Mouse (Mus musculus): ENCODE measurements around the gene Gm20696. TPM values are rescaled to one million over a fixed set of nuclear protein-coding genes. Genes with fewer than 3 reads are reported as not detected.

The Gm20696 gene
- polyA plus RNA-seq, 1 experiment from 2014 or later: 2.5 TPM

DNA sequence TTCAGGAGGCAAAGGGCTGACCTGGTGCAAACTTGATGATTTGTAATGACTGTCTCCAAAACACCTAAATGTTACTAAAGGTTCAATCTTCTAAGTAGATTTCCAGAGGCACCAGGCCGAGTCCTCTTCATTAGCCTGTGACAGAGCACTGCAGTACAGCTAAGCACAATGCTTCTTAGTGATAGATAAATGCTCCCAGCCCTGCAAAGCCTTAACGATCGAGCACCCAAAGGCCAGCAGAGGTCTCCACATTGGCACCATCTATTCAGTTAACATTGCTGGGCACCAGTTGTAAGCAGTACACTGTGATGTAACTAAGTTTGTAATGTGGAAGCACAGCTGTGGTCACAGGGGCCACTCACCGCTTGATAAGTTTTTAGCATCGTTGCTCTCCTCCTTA lies 22.2 kb downstream of the Gm20696 start:
- no peak overlapping the region for H3K4me3 ChIP-seq (ENCODE audit: low read depth, low read length)
- no peaks in the 10 kb centered on the region for H3K4me1 ChIP-seq (ENCODE audit: control insufficient read depth, insufficient read depth, low read length)
- H3K9me3 ChIP-seq (replicated peaks; ENCODE audit: control insufficient read depth, low read length): no peaks in the 10 kb centered on the region
- no peaks in the 10 kb centered on the region for H3K27me3 ChIP-seq (ENCODE audit: control insufficient read depth, insufficient read depth, low read length)
- no peaks in the 10 kb centered on the region for H3K36me3 ChIP-seq (replicated peaks; ENCODE audit: control insufficient read depth, insufficient read depth, low read depth, low read length)
- WGBS: 87% methylated on average over 5 of the region's 5 CpGs
- ATAC-seq (replicated peaks; ENCODE audit: insufficient number of reproducible peaks, low FRiP score, low TSS enrichment, low read depth) (no peak), DNase-seq (ENCODE audit: low spot score) (no peak)
- no peak overlapping the region for H3K27ac ChIP-seq (replicated peaks; ENCODE audit: low read depth, low read length)
- no peak overlapping the region for H3K9ac ChIP-seq (replicated peaks; ENCODE audit: low read length)
- H3K4me2 ChIP-seq (ENCODE audit: low read depth, low read length): no peak overlapping the region

GRCm38 (mm10) chr6:99643439-99644199 lies 23.0 kb downstream of the Gm20696 start:
- DNase-seq (ENCODE audit: low spot score) (no peak), ATAC-seq (replicated peaks; ENCODE audit: insufficient number of reproducible peaks, low FRiP score, low TSS enrichment, low read depth) (no peak)
- no peak overlapping the region for H3K4me2 ChIP-seq (ENCODE audit: low read depth, low read length)
- H3K36me3 ChIP-seq (replicated peaks; ENCODE audit: control insufficient read depth, insufficient read depth, low read depth, low read length): no peaks in the 10 kb centered on the region
- H3K9me3 ChIP-seq (replicated peaks; ENCODE audit: control insufficient read depth, low read length): no peaks in the 10 kb centered on the region
- H3K27me3 ChIP-seq (ENCODE audit: control insufficient read depth, insufficient read depth, low read length): no peaks in the 10 kb centered on the region
- H3K4me3 ChIP-seq (ENCODE audit: low read depth, low read length): no peak overlapping the region
- 70% methylated on average over 10 of the region's 10 CpGs for WGBS
- no peak overlapping the region for H3K9ac ChIP-seq (replicated peaks; ENCODE audit: low read length)
- no peak overlapping the region for H3K27ac ChIP-seq (replicated peaks; ENCODE audit: low read depth, low read length)
- H3K4me1 ChIP-seq (ENCODE audit: control insufficient read depth, insufficient read depth, low read length): no peaks in the 10 kb centered on the region

- no peaks in the 10 kb centered on the region for H3K9me3 ChIP-seq (replicated peaks; ENCODE audit: control insufficient read depth, low read length)
- no peak for DNase-seq (ENCODE audit: low spot score)
- 73% methylated on average over 4 of the region's 4 CpGs for WGBS
Measured at GRCm38 (mm10) chr6:99637456-99637855, 29.1 kb downstream of the Gm20696 start.

DNA sequence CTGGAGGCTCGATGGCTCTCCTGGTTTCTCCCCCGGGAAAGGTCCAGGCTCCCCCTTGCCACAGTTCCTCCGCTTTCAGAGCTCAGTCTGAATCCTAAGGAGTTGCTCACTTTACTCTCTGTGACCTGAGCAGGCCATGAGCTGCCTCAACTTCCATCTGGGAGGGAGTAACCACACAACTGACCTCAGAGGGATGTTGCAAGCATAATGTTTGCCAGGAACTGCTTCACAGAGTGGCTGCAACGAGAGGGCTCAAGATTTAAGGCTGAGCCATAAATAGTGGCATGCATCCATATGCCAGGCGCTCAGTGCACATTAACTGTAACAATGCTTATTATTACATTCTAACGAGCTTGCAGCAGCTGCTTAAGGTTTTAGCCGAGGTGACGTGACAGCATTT lies 29.8 kb downstream of the Gm20696 start:
- no peak for DNase-seq (ENCODE audit: low spot score)
- Histone ChIP-seq H3K9me3 (replicated peaks; ENCODE audit: control insufficient read depth, low read length) (no peaks in the 10 kb centered on the region), H3K27ac (replicated peaks; ENCODE audit: low read depth, low read length) (no peak overlapping the region), H3K9ac (replicated peaks; ENCODE audit: low read length) (no peak overlapping the region), H3K4me3 (ENCODE audit: low read depth, low read length) (no peak overlapping the region), H3K36me3 (replicated peaks; ENCODE audit: control insufficient read depth, insufficient read depth, low read depth, low read length) (no peaks in the 10 kb centered on the region; the same call in 1 of the 2 replicates), H3K27me3 (ENCODE audit: control insufficient read depth, insufficient read depth, low read length) (no peaks in the 10 kb centered on the region), H3K4me2 (ENCODE audit: low read depth, low read length) (no peak overlapping the region), H3K4me1 (ENCODE audit: control insufficient read depth, insufficient read depth, low read length) (no peaks in the 10 kb centered on the region)
- ATAC-seq (replicated peaks; ENCODE audit: insufficient number of reproducible peaks, low FRiP score, low TSS enrichment, low read depth): no peak
- 74% methylated on average over 8 of the region's 8 CpGs for whole genome bisulfite sequencing

More at GRCm38 (mm10) chr6:99637456-99637855, 29.1 kb downstream of the Gm20696 start:
- ATAC-seq (replicated peaks; ENCODE audit: insufficient number of reproducible peaks, low FRiP score, low TSS enrichment, low read depth): no peak
- no peak overlapping the region for H3K4me2 ChIP-seq (ENCODE audit: low read depth, low read length)
- no peaks in the 10 kb centered on the region for H3K27me3 ChIP-seq (ENCODE audit: control insufficient read depth, insufficient read depth, low read length)
- H3K4me3 ChIP-seq (ENCODE audit: low read depth, low read length): no peak overlapping the region
- no peaks in the 10 kb centered on the region; the same call in 1 of the 2 replicates for H3K36me3 ChIP-seq (replicated peaks; ENCODE audit: control insufficient read depth, insufficient read depth, low read depth, low read length)
- H3K4me1 ChIP-seq (ENCODE audit: control insufficient read depth, insufficient read depth, low read length): no peaks in the 10 kb centered on the region
- H3K9ac ChIP-seq (replicated peaks; ENCODE audit: low read length): no peak overlapping the region
- H3K27ac ChIP-seq (replicated peaks; ENCODE audit: low read depth, low read length): no peak overlapping the region

DNA sequence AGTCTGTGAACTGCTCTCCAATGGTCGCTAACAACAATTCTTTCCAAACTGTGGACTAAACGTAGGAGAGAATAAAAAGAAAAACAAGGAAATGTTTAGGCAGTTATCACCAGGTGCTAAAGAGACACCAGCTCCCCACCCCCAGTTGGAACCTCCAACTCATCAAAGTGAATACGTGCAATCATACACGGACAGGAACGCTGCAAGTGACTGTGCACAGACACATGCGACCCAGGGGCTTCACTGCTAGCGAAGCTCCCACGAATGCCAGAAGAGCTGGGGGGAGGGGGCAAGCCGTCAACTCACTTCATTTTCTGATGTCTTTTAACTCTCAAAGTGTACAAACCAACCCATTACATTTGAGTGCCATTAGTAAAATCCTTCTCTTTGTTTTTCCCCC lies 30.5 kb downstream of the Gm20696 start:
- no peaks in the 10 kb centered on the region; the same call in 1 of the 2 replicates for H3K36me3 ChIP-seq (replicated peaks; ENCODE audit: control insufficient read depth, insufficient read depth, low read depth, low read length)
- 81% methylated on average over 9 of the region's 9 CpGs for WGBS
- H3K4me3 ChIP-seq (ENCODE audit: low read depth, low read length): no peak overlapping the region
- no peak overlapping the region for H3K4me2 ChIP-seq (ENCODE audit: low read depth, low read length)
- H3K27ac ChIP-seq (replicated peaks; ENCODE audit: low read depth, low read length): no peak overlapping the region
- DNase-seq (ENCODE audit: low spot score) (no peak), ATAC-seq (replicated peaks; ENCODE audit: insufficient number of reproducible peaks, low FRiP score, low TSS enrichment, low read depth) (no peak)
- H3K4me1 ChIP-seq (ENCODE audit: control insufficient read depth, insufficient read depth, low read length): no peaks in the 10 kb centered on the region
- no peaks in the 10 kb centered on the region for H3K27me3 ChIP-seq (ENCODE audit: control insufficient read depth, insufficient read depth, low read length)
- no peak overlapping the region for H3K9ac ChIP-seq (replicated peaks; ENCODE audit: low read length)
- H3K9me3 ChIP-seq (replicated peaks; ENCODE audit: control insufficient read depth, low read length): no peaks in the 10 kb centered on the region

- Histone ChIP-seq H3K4me1 (ENCODE audit: control insufficient read depth, insufficient read depth, low read length) (no peaks in the 10 kb centered on the region), H3K27ac (replicated peaks; ENCODE audit: low read depth, low read length) (no peak overlapping the region), H3K27me3 (ENCODE audit: control insufficient read depth, insufficient read depth, low read length) (no peaks in the 10 kb centered on the region), H3K9ac (replicated peaks; ENCODE audit: low read length) (no peak overlapping the region), H3K4me2 (ENCODE audit: low read depth, low read length) (no peak overlapping the region), H3K36me3 (replicated peaks; ENCODE audit: control insufficient read depth, insufficient read depth, low read depth, low read length) (no peaks in the 10 kb centered on the region; the same call in 1 of the 2 replicates), H3K4me3 (ENCODE audit: low read depth, low read length) (no peak overlapping the region), H3K9me3 (replicated peaks; ENCODE audit: control insufficient read depth, low read length) (no peaks in the 10 kb centered on the region)
- 87% methylated on average over 32 of the region's 32 CpGs for WGBS
- DNase-seq (ENCODE audit: low spot score) (no peak), ATAC-seq (replicated peaks; ENCODE audit: insufficient number of reproducible peaks, low FRiP score, low TSS enrichment, low read depth) (no peak)
Measured at GRCm38 (mm10) chr6:99632121-99632980, 34.2 kb downstream of the Gm20696 start.

- H3K4me2 ChIP-seq (ENCODE audit: low read depth, low read length): no peak overlapping the region
- H3K9ac ChIP-seq (replicated peaks; ENCODE audit: low read length): no peak overlapping the region
- no peak overlapping the region for H3K27ac ChIP-seq (replicated peaks; ENCODE audit: low read depth, low read length)
- 84% methylated on average over 5 of the region's 5 CpGs for WGBS
- no peak overlapping the region for H3K4me3 ChIP-seq (ENCODE audit: low read depth, low read length)
- H3K36me3 ChIP-seq (replicated peaks; ENCODE audit: control insufficient read depth, insufficient read depth, low read depth, low read length): no peaks in the 10 kb centered on the region; the same call in 1 of the 2 replicates
- no peaks in the 10 kb centered on the region for H3K4me1 ChIP-seq (ENCODE audit: control insufficient read depth, insufficient read depth, low read length)
- ATAC-seq (replicated peaks; ENCODE audit: insufficient number of reproducible peaks, low FRiP score, low TSS enrichment, low read depth) (no peak), DNase-seq (ENCODE audit: low spot score) (no peak)
- H3K27me3 ChIP-seq (ENCODE audit: control insufficient read depth, insufficient read depth, low read length): no peaks in the 10 kb centered on the region
- H3K9me3 ChIP-seq (replicated peaks; ENCODE audit: control insufficient read depth, low read length): no peaks in the 10 kb centered on the region
Measured at GRCm38 (mm10) chr6:99631637-99632036, 35.0 kb downstream of the Gm20696 start.

Measured in embryonic facial prominence, embryonic 11.5 days (tissue).